Mouse (Mus musculus) intestine, embryonic 15.5 days (tissue): Measurements from ENCODE around the gene Slc35d2. TPM values are rescaled to one million over a fixed set of nuclear protein-coding genes. Genes with fewer than 3 reads are reported as not detected.
A peak's percentile ranks its signal among the peaks of the same experiment; 100 is the strongest.

Source experiments
- ATAC-seq: fragments of 200-750 bp; cut with Nextera tagmentation; 2 replicates; pipeline ENCODE4 v1.8.0; 2017; ENCODE audit warnings: moderate TSS enrichment, moderate library complexity
- H3K27ac ChIP-seq: fragments of 300-500 bp; sonication (generic); 2 replicates; pipeline ENCODE4 v1.5.1; 2015; ENCODE audit warnings: mild to moderate bottlenecking, inconsistent platforms
- H3K27me3 ChIP-seq: fragments of 300-500 bp; sonication (generic); replicated peaks from 2 replicates; pipeline ENCODE4 v1.6.1; 2015; ENCODE audit warnings: inconsistent platforms
- H3K36me3 ChIP-seq: fragments of 300-500 bp; sonication (generic); 2 replicates; pipeline ENCODE4 v1.6.1; 2015; ENCODE audit warnings: inconsistent platforms
- H3K4me1 ChIP-seq: fragments of 300-500 bp; sonication (generic); replicated peaks from 2 replicates; pipeline ENCODE4 v1.6.1; 2015; ENCODE audit warnings: inconsistent platforms
- H3K4me2 ChIP-seq: fragments of 300-500 bp; sonication (generic); replicated peaks from 2 replicates; pipeline ENCODE4 v1.6.1; 2015; ENCODE audit warnings: mild to moderate bottlenecking, inconsistent platforms
- H3K4me3 ChIP-seq: fragments of 300-500 bp; sonication (generic); replicated peaks from 2 replicates; pipeline ENCODE4 v1.5.1; 2015; ENCODE audit warnings: inconsistent platforms
- H3K9ac ChIP-seq: fragments of 300-500 bp; sonication (generic); 2 replicates; pipeline ENCODE4 v1.6.1; 2015; ENCODE audit warnings: inconsistent platforms
- H3K9me3 ChIP-seq: fragments of 300-500 bp; sonication (generic); 2 replicates; pipeline ENCODE4 v1.6.1; 2016; ENCODE audit warnings: inconsistent platforms
- WGBS: fragments of 180-500 bp; shearing (Covaris S2); methylation state at CpG from one replicate; pipeline ENCODE4 v1.1.7; 2015; 5-methylcytosine and 5-hydroxymethylcytosine counted together
- polyA plus RNA-seq: library from polyadenylated mRNA; unstranded; fragments of >200 nt; fragmentation: Nextera tagmentation; extraction: Ambion mirVana; gene quantifications from 2 replicates; pipeline ENCODE4 v1.2.1, GENCODE M21; 2015

Slc35d2 gene
- polyA plus RNA-seq, 1 experiment from 2014 or later, result 6.7 TPM

GRCm38 (mm10) chr13:64107535-64107934 is 21.6 kb downstream of the Slc35d2 start:
- H3K27me3 ChIP-seq, result no peaks in the 10 kb centered on the region
- H3K36me3 ChIP-seq, result no peaks in the 10 kb centered on the region
- no peak overlapping the region for H3K4me3 ChIP-seq
- no peak for ATAC-seq
- no peak overlapping the region for H3K27ac ChIP-seq
- H3K4me1 ChIP-seq, result 0 out of 2 replicates have a peak, but pooled peaks cover 4% of the 10 kb centered on the region
- H3K4me2 ChIP-seq, result no peak overlapping the region
- WGBS, result 38% methylated on average over 8 of the region's 8 CpGs
- H3K9me3 ChIP-seq, result no peaks in the 10 kb centered on the region
- H3K9ac ChIP-seq, result no peak overlapping the region

DNA sequence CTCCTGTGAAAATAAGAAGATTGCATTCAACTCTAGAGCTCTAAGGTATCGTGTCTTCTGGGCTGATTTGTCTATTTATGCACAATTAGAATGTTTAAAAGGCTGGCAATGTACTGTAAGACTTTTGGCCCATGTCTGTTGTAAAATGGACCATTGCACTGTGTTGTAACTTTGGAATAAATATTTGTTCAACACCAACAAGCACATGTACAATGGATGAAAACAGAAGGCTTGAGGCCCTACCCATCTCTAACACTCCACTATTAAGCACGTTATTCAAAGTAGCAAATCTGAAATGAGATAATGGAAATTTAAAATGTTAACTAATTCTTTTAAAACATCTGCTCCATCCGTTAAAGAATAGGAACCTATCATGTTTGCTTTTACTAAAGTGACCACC is 22.1 kb downstream of the Slc35d2 start:
- WGBS, result 65% methylated on average over 3 of the region's 3 CpGs
- 0 out of 2 replicates have a peak, but pooled peaks cover 4% of the 10 kb centered on the region for H3K4me1 ChIP-seq
- ATAC-seq, result no peak
- H3K27me3 ChIP-seq, result no peaks in the 10 kb centered on the region
- no peaks in the 10 kb centered on the region for H3K36me3 ChIP-seq
- no peak overlapping the region for H3K4me2 ChIP-seq
- no peaks in the 10 kb centered on the region for H3K9me3 ChIP-seq
- H3K9ac ChIP-seq, result no peak overlapping the region
- no peak overlapping the region for H3K27ac ChIP-seq
- H3K4me3 ChIP-seq, result no peak overlapping the region

- no peaks in the 10 kb centered on the region for H3K27me3 ChIP-seq
- 57% methylated on average over 3 of the region's 3 CpGs for WGBS
- no peak overlapping the region for H3K4me3 ChIP-seq
- H3K36me3 ChIP-seq, result no peaks in the 10 kb centered on the region
- H3K9ac ChIP-seq, result no peak overlapping the region
- no peak overlapping the region for H3K4me2 ChIP-seq
- no peaks in the 10 kb centered on the region for H3K9me3 ChIP-seq
- no peak overlapping the region for H3K27ac ChIP-seq
- H3K4me1 ChIP-seq, result 0 out of 2 replicates have a peak, but pooled peaks cover 4% of the 10 kb centered on the region
- peak; percentile 91 for ATAC-seq
Measured at GRCm38 (mm10) chr13:64105690-64106089, 23.5 kb downstream of the Slc35d2 start.

DNA sequence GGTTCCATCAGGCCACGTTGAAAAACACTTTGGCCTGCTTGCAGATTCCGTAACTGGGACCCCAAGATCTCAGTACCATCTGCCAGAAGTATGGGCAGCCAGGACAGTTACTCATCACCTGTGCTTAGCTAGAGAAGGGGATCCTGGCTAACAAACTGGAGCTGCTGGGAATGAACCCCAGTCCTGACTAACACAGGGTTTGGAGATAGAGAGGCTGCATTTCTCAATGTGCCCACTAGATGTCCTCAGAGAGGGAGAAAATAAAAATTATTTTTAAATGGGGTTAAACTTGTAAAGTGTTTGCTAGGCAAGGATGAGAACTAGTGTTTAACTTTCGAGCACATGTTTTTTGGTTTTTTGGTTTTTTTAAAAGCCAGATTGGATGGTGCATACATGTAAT is 29.0 kb downstream of the Slc35d2 start:
- Histone ChIP-seq H3K4me3 (no peak overlapping the region), H3K36me3 (no peaks in the 10 kb centered on the region), H3K9me3 (no peaks in the 10 kb centered on the region), H3K9ac (no peak overlapping the region), H3K27ac (no peak overlapping the region), H3K4me2 (no peak overlapping the region), H3K4me1 (no peaks in the 10 kb centered on the region), H3K27me3 (no peaks in the 10 kb centered on the region)
- ATAC-seq, result peak; percentile 11
- WGBS, result 66% methylated on average over 3 of the region's 3 CpGs

DNA sequence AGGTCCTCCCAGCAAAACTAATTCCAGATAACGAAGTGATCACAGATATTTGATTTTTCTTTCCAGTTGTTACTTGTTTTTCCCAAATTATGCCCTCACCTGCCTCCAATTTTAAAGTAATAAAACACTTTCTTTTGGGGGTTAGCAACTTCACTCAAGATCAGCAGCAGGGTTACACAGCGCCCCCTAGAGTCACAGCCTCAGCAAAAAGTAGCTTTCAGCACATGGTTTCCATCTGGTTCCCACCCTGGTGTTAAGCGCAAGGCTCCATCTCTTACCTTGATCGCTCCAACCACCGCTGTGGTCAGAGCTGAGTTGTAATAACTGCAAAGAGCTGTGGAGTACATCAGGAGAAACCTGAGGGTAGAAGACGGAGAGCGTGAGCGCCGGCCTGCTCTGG is 30.2 kb downstream of the Slc35d2 start:
- 79% methylated on average over 9 of the region's 9 CpGs for WGBS

GRCm38 (mm10) chr13:64093341-64093740 is 35.8 kb downstream of the Slc35d2 start:
- no peak overlapping the region for H3K27ac ChIP-seq
- H3K27me3 ChIP-seq, result no peaks in the 10 kb centered on the region
- no peaks in the 10 kb centered on the region for H3K36me3 ChIP-seq
- no peaks in the 10 kb centered on the region for H3K9me3 ChIP-seq
- no peak overlapping the region for H3K4me3 ChIP-seq
- H3K4me2 ChIP-seq, result no peak overlapping the region
- no peak overlapping the region for H3K9ac ChIP-seq
- 4% methylated on average over 1 of the region's 1 CpGs for WGBS
- ATAC-seq, result peak; percentile 67; the same call in 1 of the 2 replicates
- no peaks in the 10 kb centered on the region for H3K4me1 ChIP-seq

More for the DNA sequence above, 30.2 kb downstream of the Slc35d2 start:
- no peak for ATAC-seq
- H3K4me1 ChIP-seq, result no peaks in the 10 kb centered on the region
- H3K4me3 ChIP-seq, result no peak overlapping the region
- H3K9me3 ChIP-seq, result no peaks in the 10 kb centered on the region
- H3K27me3 ChIP-seq, result no peaks in the 10 kb centered on the region
- H3K27ac ChIP-seq, result no peak overlapping the region
- H3K36me3 ChIP-seq, result no peaks in the 10 kb centered on the region
- no peak overlapping the region for H3K4me2 ChIP-seq
- H3K9ac ChIP-seq, result no peak overlapping the region

DNA sequence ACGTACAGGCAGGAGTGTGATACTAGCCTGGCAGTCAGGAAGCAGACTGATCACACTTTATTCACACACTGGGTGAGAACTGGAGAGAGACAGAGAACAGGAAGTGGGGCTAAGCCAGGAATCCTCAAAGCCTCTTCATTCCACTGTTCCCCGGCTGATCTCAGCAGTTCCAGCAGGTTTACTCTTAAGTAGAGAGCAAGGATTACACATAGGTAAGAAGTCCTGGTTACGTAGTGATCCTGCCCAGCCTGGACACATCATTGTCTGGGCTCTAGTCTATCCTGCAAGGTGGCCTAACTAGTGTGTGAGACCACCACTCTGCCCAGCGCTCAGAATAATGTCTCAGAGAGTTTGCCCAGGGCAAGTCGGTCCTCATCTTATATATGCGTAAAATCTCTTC is 36.4 kb downstream of the Slc35d2 start:
- H3K36me3 ChIP-seq, result no peaks in the 10 kb centered on the region
- no peak overlapping the region for H3K9ac ChIP-seq
- H3K4me3 ChIP-seq, result no peak overlapping the region
- 0 out of 2 replicates have a peak, but pooled peaks have one; percentile 28 for ATAC-seq
- no peaks in the 10 kb centered on the region for H3K27me3 ChIP-seq
- H3K9me3 ChIP-seq, result no peaks in the 10 kb centered on the region
- H3K4me1 ChIP-seq, result no peaks in the 10 kb centered on the region
- WGBS, result 62% methylated on average over 6 of the region's 6 CpGs
- no peak overlapping the region for H3K27ac ChIP-seq
- no peak overlapping the region for H3K4me2 ChIP-seq

DNA sequence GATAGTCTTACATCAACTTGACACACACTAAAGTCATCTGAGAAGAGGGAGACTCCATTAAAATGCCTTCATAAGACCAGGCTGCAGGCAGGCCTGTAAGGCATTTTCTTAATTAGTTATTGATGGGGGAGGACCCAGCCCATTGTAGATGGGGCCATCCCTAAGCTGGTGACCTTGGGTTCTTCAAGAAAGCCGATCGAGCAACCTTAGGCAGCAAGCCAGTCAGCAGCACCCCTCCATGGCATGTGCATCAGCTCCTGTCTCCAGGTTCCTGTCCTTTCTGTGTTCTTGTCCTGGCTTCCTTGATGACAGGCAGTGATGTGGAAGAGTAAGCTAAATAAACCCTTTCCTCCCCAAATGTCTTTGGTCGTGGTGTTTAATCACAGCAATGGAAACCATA is 37.0 kb downstream of the Slc35d2 start:
- Histone ChIP-seq H3K9me3 (no peaks in the 10 kb centered on the region), H3K27me3 (no peaks in the 10 kb centered on the region), H3K4me1 (no peaks in the 10 kb centered on the region), H3K4me3 (no peak overlapping the region), H3K9ac (no peak overlapping the region), H3K36me3 (no peaks in the 10 kb centered on the region), H3K4me2 (no peak overlapping the region), H3K27ac (no peak overlapping the region)
- 72% methylated on average over 3 of the region's 3 CpGs for WGBS
- no peak for ATAC-seq

DNA sequence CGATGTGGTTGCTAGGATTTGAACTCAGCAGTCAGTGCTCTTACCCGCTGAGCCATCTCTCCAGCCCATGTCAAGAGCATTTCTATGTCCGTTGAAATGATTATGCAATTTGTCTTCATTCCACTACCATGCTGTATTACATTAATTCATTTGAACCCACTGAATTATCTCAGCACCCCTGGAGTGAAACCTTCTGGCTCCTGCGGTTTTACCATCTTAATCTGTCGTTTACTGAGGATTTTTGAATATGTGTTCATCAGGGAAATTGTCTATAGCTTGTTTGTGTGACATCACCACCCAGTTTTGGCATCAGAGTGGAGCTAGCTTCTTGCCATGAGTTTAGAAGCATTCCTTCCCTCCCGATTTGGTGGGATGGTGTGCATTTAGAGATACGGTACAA is 38.2 kb downstream of the Slc35d2 start:
- ATAC-seq, result no peak
- no peaks in the 10 kb centered on the region for H3K27me3 ChIP-seq
- H3K4me3 ChIP-seq, result no peak overlapping the region
- H3K4me1 ChIP-seq, result no peaks in the 10 kb centered on the region
- H3K4me2 ChIP-seq, result no peak overlapping the region
- no peaks in the 10 kb centered on the region for H3K9me3 ChIP-seq
- 80% methylated on average over 7 of the region's 7 CpGs for whole genome bisulfite sequencing
- no peak overlapping the region for H3K27ac ChIP-seq
- H3K9ac ChIP-seq, result no peak overlapping the region
- H3K36me3 ChIP-seq, result no peaks in the 10 kb centered on the region

DNA sequence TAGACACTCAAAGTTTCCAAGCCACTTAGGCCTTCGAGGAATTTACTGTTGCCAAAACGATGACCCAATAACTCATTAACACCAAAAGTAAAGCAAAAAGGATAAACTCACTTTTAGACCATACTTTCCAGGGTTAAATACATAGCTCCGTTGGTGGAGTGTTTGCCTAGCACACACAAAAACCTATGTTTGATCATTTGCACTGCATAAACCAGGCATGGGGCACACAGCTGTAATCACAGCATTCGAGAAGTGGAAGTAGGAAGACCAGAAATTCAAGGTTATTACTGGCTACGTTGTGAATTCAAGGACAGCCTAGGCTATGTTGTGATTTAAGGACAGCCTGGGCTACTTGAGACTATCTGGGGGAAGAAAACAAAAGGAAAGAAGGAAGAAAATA is 38.9 kb downstream of the Slc35d2 start:
- WGBS, result 60% methylated on average over 5 of the region's 5 CpGs

DNA sequence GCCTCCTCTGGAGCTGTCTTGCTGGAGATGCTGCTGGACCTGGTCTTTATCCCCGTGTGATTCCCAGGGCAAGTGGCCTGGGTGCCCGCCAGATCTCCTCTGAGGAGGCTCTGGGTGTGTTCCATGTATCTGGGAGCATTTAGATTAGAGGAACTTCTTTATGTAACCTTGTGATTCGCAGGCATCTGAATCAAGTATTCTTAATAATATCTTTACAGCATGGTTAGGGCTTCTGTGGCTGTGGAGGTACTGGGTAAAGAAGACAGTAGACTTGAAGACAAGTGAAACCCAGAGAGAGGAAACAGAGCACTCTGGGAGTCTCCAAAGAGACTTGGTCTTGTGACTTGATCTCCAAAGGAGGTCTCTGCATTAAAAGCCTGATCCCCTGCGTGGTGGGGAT is 40.0 kb downstream of the Slc35d2 start, which contains the start of gene Hsd17b3:
TSS of gene Hsd17b3 (minus strand) at position 101 of the 400 bp plus-strand sequence.
- H3K4me2 ChIP-seq, result no peak within 1 kb of the TSS
- H3K27me3 ChIP-seq, result no peaks in the 10 kb centered on the region
- no peak within 1 kb of the TSS for H3K27ac ChIP-seq
- no peak for ATAC-seq
- no peaks in the 10 kb centered on the region for H3K36me3 ChIP-seq
- no peak within 1 kb of the TSS for H3K4me3 ChIP-seq
- no peak within 1 kb of the TSS for H3K9ac ChIP-seq
- H3K4me1 ChIP-seq, result no peaks in the 10 kb centered on the region
- H3K9me3 ChIP-seq, result no peaks in the 10 kb centered on the region
- WGBS, result 85% methylated on average over 4 of the region's 4 CpGs

More for the DNA sequence above, 38.9 kb downstream of the Slc35d2 start:
- Histone ChIP-seq H3K4me1 (no peaks in the 10 kb centered on the region), H3K9me3 (no peaks in the 10 kb centered on the region), H3K4me2 (no peak overlapping the region), H3K4me3 (no peak overlapping the region), H3K27ac (no peak overlapping the region), H3K9ac (no peak overlapping the region), H3K27me3 (no peaks in the 10 kb centered on the region), H3K36me3 (no peaks in the 10 kb centered on the region)
- ATAC-seq, result no peak

GRCm38 (mm10) chr13:64088057-64088456 is 41.1 kb downstream of the Slc35d2 start:
- ATAC-seq, result no peak
- 77% methylated on average over 7 of the region's 7 CpGs for WGBS
- no peak overlapping the region for H3K4me3 ChIP-seq
- H3K27ac ChIP-seq, result no peak overlapping the region
- no peaks in the 10 kb centered on the region for H3K36me3 ChIP-seq
- H3K4me1 ChIP-seq, result no peaks in the 10 kb centered on the region
- no peak overlapping the region for H3K9ac ChIP-seq
- H3K4me2 ChIP-seq, result no peak overlapping the region
- no peaks in the 10 kb centered on the region for H3K27me3 ChIP-seq
- no peaks in the 10 kb centered on the region for H3K9me3 ChIP-seq

- H3K27me3 ChIP-seq, result no peaks in the 10 kb centered on the region
- no peak for ATAC-seq
- no peak overlapping the region for H3K4me3 ChIP-seq
- no peaks in the 10 kb centered on the region for H3K36me3 ChIP-seq
- H3K4me1 ChIP-seq, result peaks cover 10% of the 10 kb centered on the region
- WGBS, result 89% methylated on average over 5 of the region's 5 CpGs
- H3K9me3 ChIP-seq, result no peaks in the 10 kb centered on the region
- no peak overlapping the region for H3K4me2 ChIP-seq
- H3K27ac ChIP-seq, result no peak overlapping the region
- H3K9ac ChIP-seq, result no peak overlapping the region
Measured at GRCm38 (mm10) chr13:64086036-64086435, 43.1 kb downstream of the Slc35d2 start.
